ENCODE assay signal across 13 mouse cellular contexts in genomic region chr14:52152179-52152578, GRCm38 (mm10). TPM values are rescaled to one million over a fixed set of nuclear protein-coding genes. Genes with fewer than 3 reads are reported as not detected.
DNase-seq lines count a peak whose midpoint lies in the region; ATAC-seq lines count a peak whose summit lies in the region.
"Had no signal": no experiment of that assay in that cellular context is flagged by ENCODE, and none has a peak within 500 bp of the region (broad histone marks: within the 10 kb centered on the region; RNA-seq: fewer than 3 reads in every experiment).

No protein-coding gene starts in this region.

- H3K4me1 ChIP-seq in hindbrain, embryonic 13.5 days (replicated peaks) = peaks cover 10% of the 10 kb centered on the region; the same call in 1 of the 2 replicates
- H3K4me1 ChIP-seq: embryonic facial prominence, embryonic 13.5 days; neural tube, embryonic 12.5 days had no signal

- no peaks in the 10 kb centered on the region for H3K9me3 ChIP-seq in hindbrain, embryonic 13.5 days
- H3K9me3 ChIP-seq: embryonic facial prominence, embryonic 13.5 days; neural tube, embryonic 12.5 days had no signal

- no peaks in the 10 kb centered on the region for H3K36me3 ChIP-seq in hindbrain, embryonic 13.5 days
- H3K36me3 ChIP-seq: embryonic facial prominence, embryonic 13.5 days; neural tube, embryonic 12.5 days had no signal

- no peak overlapping the region for H3K27ac ChIP-seq in hindbrain, embryonic 13.5 days
- H3K27ac ChIP-seq: embryonic facial prominence, embryonic 13.5 days; neural tube, embryonic 12.5 days had no signal

- H3K9ac ChIP-seq in hindbrain, embryonic 13.5 days = no peak overlapping the region
- H3K9ac ChIP-seq: embryonic facial prominence, embryonic 13.5 days; neural tube, embryonic 12.5 days had no signal

- DNase-seq in R1 (ENCODE audit: low read depth, low spot score) = peak; percentile 26
- DNase-seq in brain, embryonic 18.5 days (ENCODE audit: low read depth, low spot score) = peak; percentile 54
- DNase-seq in left cerebral cortex, postnatal 36 days (ENCODE audit: low spot score in 2 of 2) = peak; percentile 30 to 31
- no peak for DNase-seq in urinary bladder, postnatal 14 days (ENCODE audit: low spot score)
- no peak for DNase-seq in thymus, adult 18-20 months
- DNase-seq in kidney, adult 11 months = no peak
- no peak for DNase-seq in kidney, adult 18-20 months
- DNase-seq: adrenal gland, postnatal 36 days; kidney, postnatal 4 days; lung, adult 18-20 months had no signal

- no peak overlapping the region for H3K4me2 ChIP-seq in hindbrain, embryonic 13.5 days
- H3K4me2 ChIP-seq: embryonic facial prominence, embryonic 13.5 days; neural tube, embryonic 12.5 days had no signal

- intact Hi-C loops in left cerebral cortex, postnatal 36 days (cut with DNase I) = no loop called here

- 36% methylated on average over 7 of the region's 7 CpGs for WGBS in hindbrain, embryonic 13.5 days

- H3K4me3 ChIP-seq in hindbrain, embryonic 13.5 days = no peak overlapping the region
- H3K4me3 ChIP-seq: embryonic facial prominence, embryonic 13.5 days; neural tube, embryonic 12.5 days had no signal

- ATAC-seq in hindbrain, embryonic 13.5 days (ENCODE audit: low FRiP score) = peak; percentile 29; the same call in 1 of the 2 replicates

- H3K27me3 ChIP-seq in hindbrain, embryonic 13.5 days = no peaks in the 10 kb centered on the region
- H3K27me3 ChIP-seq: embryonic facial prominence, embryonic 13.5 days; neural tube, embryonic 12.5 days had no signal

RNA-seq across cellular contexts. Expression of gene Rpgrip1, which starts 41.7 kb away (rescaled TPM):
- polyA plus RNA-seq in hindbrain, embryonic 13.5 days (2015; fragmentation: Nextera tagmentation; extraction: Ambion mirVana) = 51.5 and 54.6 TPM in 2 replicates
- total RNA-seq in left cerebral cortex, postnatal 36 days (2021) = 1 to 10 TPM; 2.0 to 3.6 TPM

RNA-seq across cellular contexts. Expression of gene Supt16, which starts 45.0 kb away (rescaled TPM):
- polyA plus RNA-seq in hindbrain, embryonic 13.5 days (2015; fragmentation: Nextera tagmentation; extraction: Ambion mirVana) = 55.0 and 57.1 TPM in 2 replicates
- total RNA-seq in left cerebral cortex, postnatal 36 days (2021) = 10 to 100 TPM; 50.8 to 51.3 TPM

RNA-seq across cellular contexts. Expression of gene Hnrnpc, which starts 48.4 kb away (rescaled TPM):
- 623 and 652 TPM in 2 replicates for polyA plus RNA-seq in hindbrain, embryonic 13.5 days (2015; fragmentation: Nextera tagmentation; extraction: Ambion mirVana)
- 100 to 1,000 TPM; 199 to 225 TPM for total RNA-seq in left cerebral cortex, postnatal 36 days (2021)

Comparison
In these comparisons a context has a peak if more than half of its experiments do, and no peak if none do; other contexts are left out.
1. DNase-seq: peak in R1 (single experiment), brain, embryonic 18.5 days (single experiment) and left cerebral cortex, postnatal 36 days (2 of 2); none in urinary bladder, postnatal 14 days (single experiment), thymus, adult 18-20 months (0 of 2), kidney, adult 11 months (single experiment) and kidney, adult 18-20 months (single experiment).